Mouse (Mus musculus) cerebellum, adult 18-20 months (tissue): ENCODE results near the gene Ap1ar.

Source experiments
- DNase-seq, 2 experiments: peaks; one replicate each; pipeline ENCODE4 v3.0.0; 2021

Ap1ar gene

DNA sequence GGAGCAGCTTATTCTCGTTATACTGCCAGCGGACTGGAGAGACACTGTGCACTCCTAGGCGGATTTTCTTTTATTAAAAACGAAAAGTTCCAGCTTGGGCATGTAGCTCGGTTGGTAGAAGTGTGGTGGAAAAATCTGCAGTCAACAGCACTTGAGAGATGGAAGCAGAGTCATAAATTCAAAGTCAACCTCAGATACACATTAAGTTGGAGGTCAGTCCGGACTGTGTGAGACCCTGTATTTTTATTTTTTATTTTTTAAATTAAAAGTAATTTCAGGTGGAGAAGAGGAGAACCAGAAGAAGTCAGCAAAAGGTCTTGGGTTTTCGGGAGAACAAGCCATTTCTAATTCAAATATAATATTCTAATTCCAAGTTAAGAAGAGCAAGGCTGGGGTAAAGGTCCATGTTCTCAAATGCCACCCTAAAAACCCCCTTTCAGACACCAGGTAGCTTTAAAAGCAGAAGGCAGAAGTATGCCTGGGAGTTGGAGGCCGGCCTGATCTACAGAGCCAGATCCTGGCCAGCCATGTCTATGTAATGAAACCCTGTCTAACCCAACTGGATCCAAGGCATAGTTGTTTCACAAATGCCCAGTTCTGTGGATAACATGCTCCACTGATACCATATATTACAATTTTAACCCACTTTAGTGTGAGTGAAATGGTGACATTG lies 785 bp upstream of the Ap1ar start:
- DNase-seq, result peak in 1 of 2 experiments; percentile 11

DNA sequence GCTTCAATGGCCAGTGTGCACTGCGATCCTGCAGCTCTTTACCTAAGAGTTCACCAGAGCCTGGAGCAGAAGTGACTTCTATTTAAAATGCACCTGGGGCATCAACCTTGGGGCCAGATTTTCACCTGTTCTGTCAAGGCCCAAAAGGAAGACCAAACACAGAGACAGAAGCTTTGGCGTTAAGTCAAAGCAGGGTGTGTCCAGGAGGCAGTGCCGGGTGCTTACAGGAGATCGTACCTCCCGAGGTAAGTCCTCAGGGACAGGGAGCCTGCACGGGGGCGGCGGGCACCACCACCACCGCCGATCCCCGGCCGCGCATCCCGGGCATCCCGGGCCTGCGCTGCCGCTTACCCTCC lies 547 bp downstream of the Ap1ar start:
- DNase-seq, result no peak

DNA sequence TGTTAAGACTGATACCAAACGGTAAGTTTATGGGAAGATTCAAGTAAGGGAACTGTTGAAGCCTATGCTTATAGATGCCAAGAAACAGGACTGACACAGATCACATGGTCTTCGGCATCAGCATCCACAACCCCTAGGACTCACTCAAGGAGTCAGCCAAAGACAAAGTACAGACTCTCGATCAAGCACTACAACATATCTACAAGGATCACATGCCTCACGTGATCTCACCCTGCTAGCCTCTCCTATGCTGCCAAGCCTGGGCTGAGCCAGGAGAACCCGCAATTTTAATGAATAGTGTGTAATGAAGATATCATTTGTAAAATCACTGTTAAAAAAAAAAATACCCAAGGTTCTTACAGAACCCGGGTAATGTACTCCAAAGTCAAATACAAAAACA lies 1.7 kb downstream of the Ap1ar start:
- DNase-seq, result no peak

DNA sequence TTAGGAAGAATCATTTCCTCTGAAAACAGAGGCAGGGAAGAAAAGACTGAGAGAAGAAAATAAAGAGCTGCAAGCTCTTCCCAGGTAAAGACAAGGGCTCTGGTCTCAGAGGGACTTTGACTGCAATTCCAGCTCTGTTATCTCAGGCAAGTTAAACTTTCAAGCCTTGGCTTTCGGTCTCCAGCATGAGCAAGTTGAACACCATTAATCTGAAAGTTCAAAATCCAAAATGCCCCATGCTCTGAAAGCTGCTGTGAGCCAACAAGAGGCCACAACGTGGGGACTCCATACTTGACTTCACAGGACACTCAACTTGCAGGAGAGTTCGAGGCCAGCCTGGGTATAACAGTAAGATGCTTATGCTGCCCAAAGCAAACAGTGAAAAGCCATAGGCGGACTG lies 3.3 kb downstream of the Ap1ar start:
- DNase-seq, result no peak

DNA sequence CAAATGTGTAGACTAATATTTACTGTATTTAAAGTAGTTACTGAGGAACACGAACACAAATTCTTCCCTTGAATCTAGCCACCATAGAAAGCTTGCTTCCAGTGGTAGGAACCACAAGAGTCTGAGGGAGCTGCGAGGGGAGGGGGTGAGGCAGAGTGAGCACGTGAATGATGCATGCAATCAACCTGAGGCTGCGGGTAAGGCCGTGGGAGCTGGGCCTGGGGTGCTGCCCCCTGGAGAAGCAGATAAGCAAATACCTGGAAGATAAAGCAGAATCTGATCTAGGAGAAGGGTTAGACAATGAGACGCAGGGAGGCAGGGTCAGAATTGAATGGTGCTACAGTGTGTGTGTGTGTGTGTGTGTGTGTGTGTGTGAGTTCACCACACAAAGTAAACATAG lies 6.2 kb downstream of the Ap1ar start:
- no peak for DNase-seq

DNA sequence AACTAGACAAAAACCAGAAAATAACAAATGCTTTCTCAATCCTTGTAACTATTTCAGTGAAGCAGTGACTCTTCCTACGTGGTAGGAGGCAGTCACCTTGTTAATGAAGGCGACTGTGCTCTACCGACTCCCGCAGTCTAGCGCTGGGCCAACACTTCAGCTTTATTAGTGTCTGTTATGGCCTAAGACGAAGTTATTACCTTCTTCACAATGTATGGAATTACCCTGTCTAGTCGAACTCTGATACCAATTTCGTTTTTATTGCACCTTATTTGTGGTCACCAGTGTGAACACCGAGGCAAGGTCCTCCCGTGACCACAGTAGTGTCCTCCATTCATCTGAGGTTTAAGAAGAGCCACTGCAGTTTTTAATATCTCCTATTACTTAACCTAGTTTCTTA lies 7.1 kb downstream of the Ap1ar start:
- no peak for DNase-seq

DNA sequence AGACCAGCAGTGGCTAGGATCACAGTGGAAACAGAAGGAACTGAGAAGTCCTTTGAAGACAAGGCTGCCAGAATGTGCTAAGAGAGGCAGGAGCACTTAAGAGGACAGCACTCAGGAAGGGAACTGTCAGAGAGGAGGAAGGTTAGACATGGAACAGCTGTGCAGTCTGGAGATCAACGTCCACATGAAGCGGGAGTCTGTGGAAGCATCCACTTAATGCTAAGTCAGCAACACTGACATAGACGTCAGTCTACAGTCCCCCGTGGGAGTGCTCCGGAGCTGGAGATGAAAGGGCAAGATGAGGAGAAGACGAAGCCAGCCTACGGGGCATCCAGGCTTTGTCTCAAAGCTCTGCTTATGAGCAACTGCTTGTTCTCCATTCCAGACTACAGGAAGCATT lies 10.2 kb downstream of the Ap1ar start:
- DNase-seq, result no peak

DNA sequence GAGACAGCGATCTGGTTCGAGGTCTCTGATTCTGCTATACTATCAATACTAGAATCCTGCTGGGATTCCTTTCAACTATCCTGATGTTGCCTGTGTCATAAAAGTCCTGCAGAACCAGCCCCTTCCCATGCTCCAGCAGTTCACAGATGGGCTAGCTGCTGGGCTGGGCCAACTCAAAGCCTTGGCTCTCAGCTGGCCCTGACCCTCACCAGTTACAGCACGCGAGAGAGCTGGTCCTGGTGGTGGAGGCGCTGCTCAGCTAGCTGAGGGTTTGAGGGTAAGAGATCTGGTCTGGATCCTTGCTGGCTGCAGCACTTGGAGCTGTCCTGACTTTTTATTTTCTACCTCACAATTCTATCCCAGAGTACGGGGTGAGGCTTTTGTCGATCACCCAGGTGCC lies 10.8 kb downstream of the Ap1ar start:
- DNase-seq, result no peak

DNA sequence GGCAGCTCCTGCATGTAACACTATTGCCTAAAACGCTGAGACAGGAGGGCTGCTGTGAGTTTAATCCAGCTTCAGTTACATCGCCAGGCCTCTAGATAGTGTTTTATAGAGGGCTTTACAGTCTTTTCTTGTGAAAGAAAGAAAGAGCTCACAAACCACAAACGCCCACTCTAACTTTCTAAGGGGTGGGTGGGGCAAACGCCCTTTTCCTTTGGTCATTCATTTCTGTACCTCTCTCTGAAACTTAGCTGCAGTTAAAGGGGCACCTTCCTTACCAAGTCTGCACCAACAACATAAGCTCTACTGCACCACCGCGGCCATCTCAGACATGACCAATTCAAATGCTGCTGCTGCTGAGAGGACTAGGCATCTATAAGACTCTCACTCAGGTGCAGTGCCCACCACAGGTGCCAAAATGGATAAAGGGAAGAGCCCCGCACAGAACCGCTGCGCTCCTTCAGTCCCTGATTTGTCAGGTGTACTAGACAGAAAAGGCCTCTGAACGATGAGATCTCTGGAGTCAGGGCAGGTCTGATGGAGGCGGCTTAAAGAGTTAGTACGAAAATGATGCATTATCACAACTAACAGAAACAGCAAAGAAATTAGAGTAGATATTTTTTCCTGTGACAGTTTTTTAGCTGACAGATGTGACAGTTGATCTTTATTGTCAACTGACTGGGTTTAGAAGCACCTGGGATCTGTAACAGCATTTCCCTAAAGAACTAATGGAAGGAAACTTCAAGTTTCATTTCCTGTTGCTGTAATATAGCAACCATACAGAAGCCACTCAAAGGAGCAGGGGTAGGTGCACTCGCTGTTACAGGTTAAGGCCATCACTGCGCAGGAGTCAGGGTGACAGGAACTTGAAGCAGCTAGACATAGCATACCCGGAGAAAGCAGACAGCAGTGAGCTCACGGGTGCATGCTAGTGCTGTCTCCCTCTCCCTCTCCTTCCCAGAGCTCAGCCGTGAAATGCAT lies 13.1 kb downstream of the Ap1ar start:
- DNase-seq, result no peak

DNA sequence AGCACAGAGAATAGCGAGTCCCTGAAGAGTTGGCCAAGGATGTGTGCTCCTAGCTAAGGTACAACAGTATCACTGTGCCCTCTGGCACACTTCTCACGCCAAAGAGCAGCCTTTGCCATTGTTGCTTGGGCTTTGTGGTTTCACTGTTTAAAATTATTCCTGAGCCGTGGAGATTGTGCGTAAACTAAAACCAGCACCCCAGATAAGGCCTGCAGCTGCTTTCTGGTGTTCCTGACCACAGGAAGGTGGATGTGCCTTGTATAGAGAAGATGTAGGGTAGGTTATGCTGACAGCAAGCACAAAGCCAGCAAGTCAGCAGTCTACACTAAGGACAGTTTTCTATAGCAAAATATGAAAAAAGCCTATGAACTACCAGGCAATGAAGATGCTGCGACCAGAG lies 16.1 kb downstream of the Ap1ar start:
- no peak for DNase-seq

DNA sequence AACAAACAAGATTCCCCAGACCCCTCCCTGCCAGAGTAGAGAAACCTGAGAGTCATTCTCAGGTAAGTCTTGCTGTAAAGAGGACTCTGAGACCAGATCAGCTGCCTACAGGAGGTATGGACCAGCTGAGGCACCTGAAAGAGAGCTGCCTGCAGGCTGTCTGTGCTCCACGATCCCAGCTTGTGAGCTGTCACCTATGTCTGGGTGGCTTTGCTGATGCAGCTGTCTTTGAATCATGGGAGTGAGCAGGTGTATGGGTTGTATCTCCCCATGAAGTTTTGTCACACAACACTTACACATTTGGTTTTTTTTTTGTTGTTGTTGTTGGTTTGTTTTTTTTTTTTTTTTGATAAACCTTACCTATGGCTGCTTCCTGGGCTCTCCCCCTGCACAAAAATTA lies 16.9 kb downstream of the Ap1ar start:
- no peak for DNase-seq

DNA sequence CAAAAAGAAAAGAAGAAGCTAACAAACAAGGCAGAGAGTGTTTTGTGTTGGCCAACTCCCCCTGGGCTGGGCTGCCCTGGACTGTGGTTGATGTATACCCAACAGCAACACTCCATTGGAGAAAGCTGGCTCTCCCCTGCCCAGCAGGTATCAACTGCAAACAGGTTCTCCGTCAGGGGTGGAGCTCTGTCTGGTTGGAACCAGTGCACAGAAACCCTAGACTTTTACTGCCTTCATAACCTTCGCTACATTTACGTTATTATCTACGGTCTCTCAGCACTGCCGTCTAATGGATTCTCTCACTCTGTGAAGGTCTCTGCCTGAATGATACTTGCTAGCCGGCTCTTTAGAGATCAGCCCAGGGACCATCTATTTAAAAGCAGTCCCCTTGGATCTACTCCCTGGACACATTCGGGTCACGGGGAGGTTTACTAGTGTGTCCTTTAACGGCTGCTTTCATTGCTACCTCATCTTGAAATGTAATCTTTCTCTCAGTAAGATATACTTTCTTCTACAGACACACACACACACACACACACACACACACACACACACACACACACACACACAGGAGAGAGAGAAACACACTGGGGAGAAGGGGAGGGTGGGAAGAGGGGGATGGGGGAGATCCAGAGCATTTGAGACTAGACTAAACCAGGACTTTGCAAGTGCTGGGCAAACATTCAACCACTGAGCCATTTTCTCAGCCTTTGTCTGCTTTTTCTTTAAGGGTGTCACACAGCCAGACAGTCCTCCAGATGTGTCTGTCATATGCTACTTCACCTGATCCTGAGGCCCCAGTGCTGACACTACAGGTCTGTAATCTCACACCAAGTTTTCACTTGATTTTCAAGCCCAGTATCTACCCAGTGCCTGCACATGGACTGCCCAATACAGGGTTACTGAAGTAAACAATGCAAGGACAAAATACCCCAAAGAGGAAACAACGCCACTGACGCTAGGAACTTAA lies 18.3 kb downstream of the Ap1ar start:
- DNase-seq, result no peak

DNA sequence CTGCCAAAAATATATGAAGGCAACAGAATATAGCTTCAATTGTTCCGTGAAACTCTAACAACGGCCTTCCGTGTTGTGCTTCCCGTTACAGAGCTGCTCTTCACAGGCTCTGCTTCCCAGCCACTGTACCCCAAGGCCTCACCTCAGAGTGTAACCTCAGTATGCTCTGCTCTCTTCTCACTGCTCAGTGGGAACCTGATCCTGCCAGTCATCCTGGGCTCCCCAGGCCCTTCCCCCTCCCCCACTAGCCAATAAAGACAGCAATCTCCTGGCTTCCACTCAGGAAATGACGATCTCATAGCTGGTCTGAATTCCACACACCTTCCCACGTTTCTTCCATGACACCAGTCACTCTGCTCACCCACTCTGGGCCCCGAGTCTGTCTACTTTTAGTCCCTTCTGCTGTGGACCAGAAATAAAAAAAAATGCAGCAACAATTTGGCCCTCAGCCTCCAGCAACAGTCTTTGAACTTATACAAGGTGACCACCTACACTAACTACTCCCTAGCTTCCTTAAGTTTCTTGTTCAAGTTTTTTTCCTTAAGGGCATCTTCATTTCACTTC lies 20.1 kb downstream of the Ap1ar start:
- no peak for DNase-seq

DNA sequence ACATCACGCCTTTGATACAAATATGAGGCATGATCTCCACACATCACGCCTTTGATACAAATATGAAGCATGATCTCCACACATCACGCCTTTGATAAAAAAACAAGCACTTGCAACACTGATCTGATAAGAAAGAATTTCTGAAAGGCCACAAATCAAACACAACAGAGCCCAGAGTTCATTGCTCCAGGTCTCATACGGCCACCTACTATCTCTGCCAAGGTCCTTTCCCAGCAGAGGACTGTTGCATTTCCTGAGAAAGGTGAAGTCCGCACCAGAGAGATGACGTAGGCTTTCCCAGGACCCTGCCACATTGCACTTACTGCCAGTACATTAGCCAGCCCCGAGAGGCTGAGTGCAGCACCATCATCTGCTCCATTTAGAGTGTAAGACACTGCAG lies 28.2 kb downstream of the Ap1ar start:
- no peak for DNase-seq

DNA sequence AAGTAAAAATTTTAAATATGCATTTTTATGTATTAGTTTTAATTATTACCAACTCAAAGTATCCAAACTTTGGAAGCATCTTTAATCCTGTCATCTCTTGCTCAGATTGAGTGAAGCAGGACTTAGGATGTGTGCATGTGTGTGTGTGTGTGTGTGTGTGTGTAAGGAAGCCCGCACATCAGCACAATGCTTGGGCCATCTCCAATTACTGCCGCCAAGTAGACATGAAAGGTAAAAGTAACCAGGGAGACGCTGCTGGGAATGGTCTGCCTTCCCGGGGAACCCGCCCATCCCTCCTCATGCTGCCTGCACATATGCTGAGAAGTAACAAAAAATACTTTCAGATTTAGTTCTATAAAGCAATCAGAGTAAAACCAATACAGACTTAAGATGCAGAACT lies 29.5 kb downstream of the Ap1ar start:
- no peak for DNase-seq

DNA sequence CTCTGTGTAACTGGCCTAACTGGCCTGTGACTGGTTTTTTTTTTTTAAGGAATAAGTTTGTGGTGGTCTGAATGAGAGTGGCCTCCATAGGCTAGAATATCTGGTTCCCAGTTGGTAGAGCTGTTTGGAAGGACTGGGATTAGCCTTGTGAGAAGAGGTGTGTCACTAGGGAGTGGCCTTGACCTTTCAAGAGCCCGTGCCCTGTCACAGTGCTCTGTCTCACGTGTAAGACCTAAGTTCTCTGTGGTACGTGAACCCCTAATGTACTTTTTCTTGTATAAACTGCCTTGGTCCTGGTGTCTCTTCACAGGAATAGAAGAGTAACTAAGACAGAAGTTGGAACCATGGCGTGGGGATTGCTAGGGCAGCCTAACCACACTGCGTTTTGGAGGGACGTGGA lies 31.3 kb downstream of the Ap1ar start:
- no peak for DNase-seq

DNA sequence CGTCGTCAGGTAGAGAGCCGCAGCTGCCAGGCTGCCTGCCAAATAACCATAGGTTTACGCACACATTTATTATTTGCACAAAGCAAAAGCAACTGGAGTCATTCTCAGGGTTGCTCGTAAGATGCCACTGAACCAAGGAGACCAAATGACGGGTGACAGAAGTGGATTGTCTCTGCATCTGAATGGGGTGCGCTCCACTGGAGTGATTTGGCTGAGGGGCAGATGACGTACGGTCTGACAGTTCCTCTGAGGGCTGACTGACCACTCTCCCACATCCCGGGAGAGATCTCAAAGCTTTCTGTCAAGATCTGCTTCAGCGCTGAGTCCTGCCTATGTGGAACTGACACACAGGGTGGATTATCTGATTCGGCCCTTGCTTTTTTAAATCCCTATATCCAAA lies 32.3 kb downstream of the Ap1ar start:
- DNase-seq, result no peak

DNA sequence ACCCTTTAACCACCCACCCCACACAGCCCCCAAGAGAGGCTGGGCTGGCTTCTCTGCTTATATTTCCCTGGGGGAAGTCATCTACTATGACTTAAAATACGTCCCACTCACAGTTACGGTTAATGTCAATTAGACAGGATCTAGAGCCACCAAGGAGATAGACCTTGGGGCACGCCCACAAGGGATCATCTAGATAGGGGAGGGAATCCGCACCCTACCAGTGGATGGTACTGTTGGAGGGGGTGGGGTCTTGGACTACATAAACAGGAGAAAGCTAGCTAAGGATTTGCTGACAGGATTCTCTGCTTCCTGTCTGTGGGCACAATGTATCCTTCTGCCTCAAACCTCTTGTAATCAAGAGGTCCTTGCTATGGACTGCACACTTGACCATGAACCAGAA lies 32.9 kb downstream of the Ap1ar start:
- DNase-seq, result no peak

DNA sequence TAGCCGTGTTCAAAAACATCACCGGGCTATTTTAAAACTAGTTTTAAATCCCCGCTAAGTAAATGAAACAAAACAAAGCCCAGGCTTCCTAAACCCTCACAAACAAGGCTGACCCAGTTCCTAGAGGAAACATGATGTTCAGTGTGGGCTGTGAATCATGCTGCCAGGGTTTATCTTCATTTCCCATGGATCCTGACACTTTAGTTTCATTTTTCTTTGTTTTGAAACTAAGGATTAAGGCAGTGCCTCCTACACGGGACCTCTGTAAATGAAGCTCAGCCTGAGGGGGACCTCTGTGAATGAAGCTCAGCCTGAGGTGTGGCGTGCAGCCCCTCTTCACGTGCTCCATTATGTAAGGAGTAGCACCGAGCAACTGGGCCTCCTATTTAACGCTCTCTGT lies 34.5 kb downstream of the Ap1ar start:
- no peak for DNase-seq

DNA sequence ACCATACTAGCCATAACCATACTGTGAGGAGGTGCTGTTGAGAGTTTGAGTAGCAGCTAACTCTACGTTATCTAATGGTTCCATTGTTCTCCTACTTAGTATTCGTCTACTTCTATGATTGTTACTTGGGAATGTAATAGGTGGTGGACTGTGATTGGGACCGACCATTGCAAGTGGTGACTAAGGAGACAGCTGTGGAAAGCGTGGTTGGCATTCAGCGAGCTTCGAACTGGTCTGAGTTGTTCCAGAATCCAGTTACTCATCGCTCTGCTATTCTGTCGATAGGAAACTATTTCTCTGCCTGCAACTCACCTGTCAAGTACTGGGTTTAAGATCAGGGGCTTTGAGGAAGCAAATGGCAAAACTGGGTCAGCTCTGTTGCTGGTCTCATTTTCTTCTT lies 36.2 kb downstream of the Ap1ar start:
- no peak for DNase-seq

DNA sequence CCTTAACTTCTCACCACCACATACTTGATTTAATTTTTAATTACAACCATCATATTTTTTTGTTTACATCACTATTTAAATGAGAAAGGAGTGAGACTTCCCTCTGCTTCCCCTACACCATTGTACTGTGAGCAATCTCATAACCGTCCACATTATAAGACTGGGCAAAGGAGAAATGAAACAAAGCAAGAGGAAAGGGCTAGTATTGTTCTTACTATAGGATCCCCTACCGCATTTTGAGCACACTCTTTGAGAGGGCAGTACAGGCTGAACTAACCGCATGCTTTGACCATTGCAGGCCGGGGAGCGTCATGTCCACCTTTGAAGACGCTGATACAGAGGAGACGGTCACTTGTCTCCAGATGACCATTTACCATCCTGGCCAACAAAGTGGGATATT lies 41.1 kb downstream of the Ap1ar start:
- DNase-seq, result no peak

DNA sequence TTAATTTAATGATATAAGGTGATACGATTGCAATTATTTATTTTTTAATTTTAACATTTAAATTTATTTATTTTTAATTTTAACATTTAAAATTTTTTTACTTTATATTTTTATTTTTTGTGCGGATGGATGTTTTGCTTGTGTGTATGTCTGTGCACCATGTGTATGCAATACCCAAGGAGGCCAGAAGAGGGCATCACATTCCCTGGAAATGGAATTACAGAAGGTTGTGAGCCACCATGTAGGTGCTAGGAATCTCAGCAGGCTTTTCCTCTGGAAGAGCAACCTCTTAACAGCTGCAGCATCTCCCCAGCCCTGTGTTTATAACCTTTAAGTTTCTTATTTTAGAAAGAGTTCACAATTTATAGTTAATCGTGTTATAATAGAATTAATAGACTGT lies 41.6 kb downstream of the Ap1ar start:
- DNase-seq, result no peak

DNA sequence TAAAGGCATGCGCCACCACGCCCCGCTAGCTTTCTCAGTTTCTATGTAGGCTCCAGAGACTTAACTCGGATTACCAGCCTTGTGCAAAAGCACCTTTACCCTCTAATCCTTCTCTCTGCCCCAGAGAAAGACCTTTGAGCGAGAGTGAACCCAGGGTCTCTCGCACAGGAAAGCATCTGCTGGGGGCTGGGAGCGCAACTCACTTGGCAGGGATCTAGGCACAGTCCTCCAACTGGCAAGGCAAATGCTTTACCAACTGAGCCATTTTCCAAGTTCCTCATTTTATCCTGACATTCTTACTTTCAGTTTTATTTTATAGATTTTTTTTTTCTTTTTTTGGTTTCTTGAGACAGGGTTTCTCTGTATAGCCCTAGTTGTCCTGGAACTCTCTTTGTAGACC lies 44.3 kb downstream of the Ap1ar start:
- DNase-seq, result no peak
